Comparison of ENCODE assay signal across 23 mouse cellular contexts in genomic region chr11:47981108-47981507, GRCm38 (mm10). TPM values are rescaled to one million over a fixed set of nuclear protein-coding genes. Genes with fewer than 3 reads are reported as not detected.
DNase-seq lines count a peak whose midpoint lies in the region; ATAC-seq lines count a peak whose summit lies in the region.
"Had no signal": no experiment of that assay in that cellular context is flagged by ENCODE, and none has a peak within 500 bp of the region (broad histone marks: within the 10 kb centered on the region; RNA-seq: fewer than 3 reads in every experiment).

No protein-coding gene starts in this region.

- DNase-seq in embryonic facial prominence, embryonic 11.5 days (ENCODE audit: low spot score) = peak; percentile 47
- no peak for DNase-seq in embryonic facial prominence, embryonic 10.5 days (ENCODE audit: low spot score)
- DNase-seq in left cerebral cortex, postnatal 14 days (ENCODE audit: low spot score in 2 of 2) = peak; percentile 3
- DNase-seq in left cerebral cortex, adult 8-10 months (ENCODE audit: low spot score in 2 of 2) = no peak
- DNase-seq in brain, adult 2 months (ENCODE audit: low read depth, low spot score) = peak; percentile 53
- DNase-seq in embryonic facial prominence, embryonic 14.5 days (ENCODE audit: low spot score) = peak; percentile 10
- no peak for DNase-seq in adrenal gland, postnatal 4 days (ENCODE audit: low spot score in 2 of 2)
- no peak for DNase-seq in urinary bladder, postnatal 36 days (ENCODE audit: low spot score in 2 of 2)
- DNase-seq: adrenal gland, adult 2 months; adrenal gland, postnatal 10 days; adrenal gland, postnatal 25 days; cerebellum, adult 11 months; cerebellum, adult 18-20 months; cerebellum, adult 8-10 months; cerebellum, adult 9-11 months; cerebellum, postnatal 14 days; cerebellum, postnatal 36 days; forebrain, postnatal 0 days had no signal

- H3K27ac ChIP-seq in embryonic facial prominence, embryonic 11.5 days (replicated peaks; ENCODE audit: low read depth, low read length) = no peak overlapping the region
- H3K27ac ChIP-seq in embryonic facial prominence, embryonic 10.5 days (replicated peaks) = no peak overlapping the region
- H3K27ac ChIP-seq in embryonic facial prominence, embryonic 14.5 days (replicated peaks; ENCODE audit: low read depth, low read length) = no peak overlapping the region
- H3K27ac ChIP-seq: embryonic facial prominence, embryonic 13.5 days; forebrain, embryonic 13.5 days; forebrain, embryonic 15.5 days had no signal

- no peaks in the 10 kb centered on the region for H3K9me3 ChIP-seq in embryonic facial prominence, embryonic 11.5 days (replicated peaks; ENCODE audit: control insufficient read depth, low read length)
- H3K9me3 ChIP-seq in embryonic facial prominence, embryonic 10.5 days = no peaks in the 10 kb centered on the region
- no peaks in the 10 kb centered on the region for H3K9me3 ChIP-seq in embryonic facial prominence, embryonic 14.5 days (ENCODE audit: control insufficient read depth, low read length)
- H3K9me3 ChIP-seq: embryonic facial prominence, embryonic 13.5 days; forebrain, embryonic 13.5 days; forebrain, embryonic 15.5 days had no signal

- H3K4me2 ChIP-seq in embryonic facial prominence, embryonic 11.5 days (ENCODE audit: low read depth, low read length) = no peak overlapping the region
- no peak overlapping the region for H3K4me2 ChIP-seq in embryonic facial prominence, embryonic 14.5 days (ENCODE audit: low read depth, low read length)
- H3K4me2 ChIP-seq: embryonic facial prominence, embryonic 13.5 days; forebrain, embryonic 13.5 days; forebrain, embryonic 15.5 days had no signal

- H3K36me3 ChIP-seq in embryonic facial prominence, embryonic 11.5 days (replicated peaks; ENCODE audit: control insufficient read depth, insufficient read depth, low read depth, low read length) = no peaks in the 10 kb centered on the region
- no peaks in the 10 kb centered on the region for H3K36me3 ChIP-seq in embryonic facial prominence, embryonic 10.5 days (replicated peaks)
- no peaks in the 10 kb centered on the region for H3K36me3 ChIP-seq in embryonic facial prominence, embryonic 14.5 days (ENCODE audit: control insufficient read depth, insufficient read depth, low read length)
- H3K36me3 ChIP-seq: embryonic facial prominence, embryonic 13.5 days; forebrain, embryonic 15.5 days had no signal

- no peak for ATAC-seq in embryonic facial prominence, embryonic 11.5 days (replicated peaks; ENCODE audit: insufficient number of reproducible peaks, low FRiP score, low TSS enrichment, low read depth)
- no peak for ATAC-seq in embryonic facial prominence, embryonic 14.5 days (ENCODE audit: low read depth)
- ATAC-seq: forebrain, embryonic 13.5 days; forebrain, embryonic 15.5 days; forebrain, postnatal 0 days had no signal

- WGBS in embryonic facial prominence, embryonic 11.5 days = 37% methylated on average over 2 of the region's 2 CpGs
- WGBS in embryonic facial prominence, embryonic 10.5 days = 53% methylated on average over 2 of the region's 2 CpGs
- 28% methylated on average over 2 of the region's 2 CpGs for WGBS in embryonic facial prominence, embryonic 14.5 days

- intact Hi-C loops in left cerebral cortex, postnatal 14 days (cut with DNase I) = no loop called here

- no peaks in the 10 kb centered on the region for H3K27me3 ChIP-seq in embryonic facial prominence, embryonic 11.5 days (ENCODE audit: control insufficient read depth, insufficient read depth, low read length)
- peaks cover 5% of the 10 kb centered on the region for H3K27me3 ChIP-seq in embryonic facial prominence, embryonic 10.5 days (replicated peaks; ENCODE audit: low read depth, poor library complexity, severe bottlenecking)
- peaks cover 17% of the 10 kb centered on the region for H3K27me3 ChIP-seq in embryonic facial prominence, embryonic 14.5 days (replicated peaks; ENCODE audit: control insufficient read depth, insufficient read depth, low read length)
- H3K27me3 ChIP-seq: forebrain, embryonic 13.5 days; forebrain, embryonic 15.5 days had no signal

- no peaks in the 10 kb centered on the region for H3K4me1 ChIP-seq in embryonic facial prominence, embryonic 11.5 days (ENCODE audit: control insufficient read depth, insufficient read depth, low read length)
- H3K4me1 ChIP-seq in embryonic facial prominence, embryonic 10.5 days = no peaks in the 10 kb centered on the region
- no peaks in the 10 kb centered on the region for H3K4me1 ChIP-seq in embryonic facial prominence, embryonic 14.5 days (ENCODE audit: control insufficient read depth, insufficient read depth, low read length)
- H3K4me1 ChIP-seq: embryonic facial prominence, embryonic 13.5 days had no signal

- no peak overlapping the region for H3K9ac ChIP-seq in embryonic facial prominence, embryonic 11.5 days (replicated peaks; ENCODE audit: low read length)
- H3K9ac ChIP-seq in embryonic facial prominence, embryonic 14.5 days (ENCODE audit: low read depth, low read length) = no peak overlapping the region
- H3K9ac ChIP-seq: embryonic facial prominence, embryonic 13.5 days; forebrain, embryonic 13.5 days; forebrain, embryonic 15.5 days; forebrain, postnatal 0 days had no signal

- H3K4me3 ChIP-seq in embryonic facial prominence, embryonic 11.5 days (ENCODE audit: low read depth, low read length) = no peak overlapping the region
- no peak overlapping the region for H3K4me3 ChIP-seq in embryonic facial prominence, embryonic 10.5 days
- no peak overlapping the region for H3K4me3 ChIP-seq in embryonic facial prominence, embryonic 14.5 days (ENCODE audit: low read depth, low read length)
- H3K4me3 ChIP-seq: embryonic facial prominence, embryonic 13.5 days; forebrain, embryonic 13.5 days; forebrain, embryonic 15.5 days had no signal

RNA-seq across cellular contexts. Expression of gene Sgcd, which starts 7.7 kb away (rescaled TPM):
- polyA plus RNA-seq in embryonic facial prominence, embryonic 11.5 days (2014; fragmentation: Nextera tagmentation; extraction: Ambion mirVana) = 3.2 and 3.4 TPM in 2 replicates
- polyA plus RNA-seq in embryonic facial prominence, embryonic 10.5 days (2016; fragmentation: Nextera tagmentation; extraction: Ambion mirVana) = 4.5 and 5.8 TPM in 2 replicates
- total RNA-seq in left cerebral cortex, postnatal 14 days (2021) = 10 to 100 TPM; 14.1 to 16.8 TPM
- total RNA-seq in left cerebral cortex, adult 8-10 months (2022) = 10 to 100 TPM; 11.7 to 14.7 (median 12.5) TPM
- polyA plus RNA-seq in embryonic facial prominence, embryonic 14.5 days (2014; fragmentation: Nextera tagmentation; extraction: Ambion mirVana) = 10.7 and 12.0 TPM in 2 replicates
- 10 to 100 TPM; 10.4 to 14.4 TPM for total RNA-seq in adrenal gland, postnatal 4 days (2021)
- total RNA-seq: common myeloid progenitor, adult 5-6 weeks; MEL had no signal

Comparison
In these comparisons a context has a peak if more than half of its experiments do, and no peak if none do; other contexts are left out.
1. DNase-seq: peak in embryonic facial prominence, embryonic 11.5 days (single experiment), left cerebral cortex, postnatal 14 days (2 of 2), brain, adult 2 months (single experiment) and embryonic facial prominence, embryonic 14.5 days (single experiment); none in embryonic facial prominence, embryonic 10.5 days (single experiment), left cerebral cortex, adult 8-10 months (0 of 2), adrenal gland, postnatal 4 days (0 of 2) and urinary bladder, postnatal 36 days (0 of 2).